Mouse (Mus musculus) spleen, adult 2 months (tissue): ENCODE measurements around the gene Rab27a.

Source experiments
- CTCF ChIP-seq: fragments of 200-500 bp; IDR thresholded peaks from 2 replicates; pipeline ENCODE4 v1.5.1; 2011; ENCODE audit warnings: mild to moderate bottlenecking, inconsistent platforms; ENCODE audit not compliant: insufficient read depth, insufficient read length, insufficient replicate concordance; ENCODE audit errors: extremely low read depth
- POLR2A ChIP-seq: fragments of 200-500 bp; IDR thresholded peaks from 2 replicates; pipeline ENCODE4 v1.6.1; 2011; ENCODE audit warnings: low read depth, low read length, inconsistent platforms

- TF ChIP-seq CTCF (no peak), POLR2A (no peak)
Measured at GRCm38 (mm10) chr9:73105141-73105540, 60.5 kb downstream of the Rab27a start.
